Comparison of ENCODE assay signal across 8 mouse cellular contexts in the genomic region with DNA sequence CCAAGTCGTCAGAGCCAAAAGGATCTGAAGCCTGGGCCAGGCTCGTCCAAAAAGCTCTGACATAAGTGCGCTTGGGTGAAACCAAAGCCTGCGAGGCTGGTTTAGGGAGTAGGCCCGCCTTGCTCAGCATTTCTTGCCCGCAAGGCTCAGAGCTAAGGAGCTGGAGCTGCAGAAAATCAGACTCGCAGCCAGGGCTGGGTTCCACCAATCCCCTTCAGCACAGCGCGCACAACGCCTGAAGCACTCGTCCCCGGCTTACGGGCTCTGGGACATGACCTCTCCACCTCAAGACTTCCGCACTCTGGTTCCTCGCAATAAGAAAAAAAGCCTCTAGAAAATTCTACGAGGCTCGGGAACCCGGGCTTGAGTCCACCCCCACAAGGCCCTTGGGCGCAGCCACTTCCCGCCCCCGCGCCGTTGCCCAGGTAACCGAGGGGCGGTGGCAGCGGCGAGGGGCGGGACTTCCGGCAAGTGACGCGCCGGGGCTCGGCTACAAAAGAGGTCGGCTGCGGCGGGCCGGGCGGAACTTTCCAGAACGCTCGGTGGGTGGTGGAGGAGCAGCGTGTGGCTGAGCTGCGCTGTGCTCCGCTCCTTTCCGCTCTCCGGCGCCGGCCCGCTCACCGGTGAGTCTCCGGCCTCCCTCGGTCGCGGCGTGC. TPM values are rescaled to one million over a fixed set of nuclear protein-coding genes. Genes with fewer than 3 reads are reported as not detected.
DNase-seq lines count a peak whose midpoint lies in the region; ATAC-seq and TF ChIP-seq lines count a peak whose summit lies in the region.

A gene (plus strand): TSS at position 140 of the 656 bp plus-strand sequence.

- TF ChIP-seq CTCF in ES-Bruce4 (IDR thresholded peaks at IDR 0.05; ENCODE audit: low read depth, low read length), result no peak
- TF ChIP-seq CTCF in liver, postnatal 0 days (IDR thresholded peaks at IDR 0.05; ENCODE audit: low read depth), result no peak

- 0 out of 2 replicates have a peak, but pooled peaks have one; percentile 3 for TF ChIP-seq EP300 in ES-Bruce4 (IDR thresholded peaks at IDR 0.05; ENCODE audit: insufficient read depth, low read depth, low read length)
- TF ChIP-seq EP300 in liver, postnatal 0 days (IDR thresholded peaks at IDR 0.05; ENCODE audit: low read depth), result no peak

- no peaks in the 10 kb centered on the region for H3K9me3 ChIP-seq in ES-Bruce4 (replicated peaks; ENCODE audit: control insufficient read depth, insufficient read depth, low read length, poor library complexity, severe bottlenecking)
- H3K9me3 ChIP-seq in forebrain, embryonic 13.5 days (replicated peaks), result no peaks in the 10 kb centered on the region
- no peaks in the 10 kb centered on the region for H3K9me3 ChIP-seq in liver, postnatal 0 days (ENCODE audit: low read length)
- no peaks in the 10 kb centered on the region for H3K9me3 ChIP-seq in neural tube, embryonic 14.5 days (ENCODE audit: control insufficient read depth, low read length)

- intact Hi-C loops in heart, postnatal 10 days (cut with DNase I), result loop anchor here (1.0 kb wide), 1 partner anchor 18 kb away; no protein-coding TSS in a partner anchor

- H3K4me2 ChIP-seq in forebrain, embryonic 13.5 days, result peak within 1 kb of the TSS; percentile 79
- H3K4me2 ChIP-seq in liver, postnatal 0 days (ENCODE audit: low read depth, low read length), result peak within 1 kb of the TSS; percentile 72
- peak within 1 kb of the TSS; percentile 81 for H3K4me2 ChIP-seq in neural tube, embryonic 14.5 days (ENCODE audit: low read depth, low read length)

- peak; percentile 42 for TF ChIP-seq POLR2A in ES-Bruce4 (IDR thresholded peaks at IDR 0.05; ENCODE audit: insufficient read depth, low read length)

- ATAC-seq in cerebellum, adult (ENCODE audit: insufficient number of reproducible peaks, low FRiP score, low TSS enrichment), result peak; percentile 91
- ATAC-seq in forebrain, embryonic 13.5 days, result peak; percentile 94
- peak; percentile 89 for ATAC-seq in liver, postnatal 0 days
- ATAC-seq in neural tube, embryonic 14.5 days (ENCODE audit: low read depth), result peak; percentile 93

- DNase-seq in heart, postnatal 10 days, result peak; percentile 98
- peak; percentile 89 for DNase-seq in large intestine, adult 2 months (ENCODE audit: low read depth, low spot score)
- peak; percentile 98 for DNase-seq in liver, postnatal 0 days
- DNase-seq in testis, postnatal 10 days (ENCODE audit: low spot score), result peak; percentile 100

- WGBS in forebrain, embryonic 13.5 days, result under 1% methylated on average over 47 of the region's 54 CpGs
- WGBS in large intestine, adult 2 months, result under 1% methylated on average over 54 of the region's 54 CpGs
- WGBS in liver, postnatal 0 days (ENCODE audit: insufficient replicate concordance), result under 1% methylated on average over 52 of the region's 54 CpGs
- WGBS in neural tube, embryonic 14.5 days, result under 1% methylated on average over 43 of the region's 54 CpGs

- peak within 1 kb of the TSS; percentile 99 for H3K4me3 ChIP-seq in ES-Bruce4 (ENCODE audit: low read depth, low read length)
- peak within 1 kb of the TSS; percentile 87 for H3K4me3 ChIP-seq in forebrain, embryonic 13.5 days
- peak within 1 kb of the TSS; percentile 81 for H3K4me3 ChIP-seq in liver, postnatal 0 days (ENCODE audit: low read depth, low read length)
- H3K4me3 ChIP-seq in neural tube, embryonic 14.5 days (ENCODE audit: low read depth, low read length), result peak within 1 kb of the TSS; percentile 75

- peak within 1 kb of the TSS; percentile 93 for H3K27ac ChIP-seq in ES-Bruce4 (ENCODE audit: insufficient read depth, low read length)
- peak within 1 kb of the TSS; percentile 100 for H3K27ac ChIP-seq in forebrain, embryonic 13.5 days
- peak within 1 kb of the TSS; percentile 97 for H3K27ac ChIP-seq in liver, postnatal 0 days (ENCODE audit: low read depth)
- H3K27ac ChIP-seq in neural tube, embryonic 14.5 days (ENCODE audit: low read depth, low read length), result peak within 1 kb of the TSS; percentile 99

- peaks cover 32% of the 10 kb centered on the region for H3K36me3 ChIP-seq in ES-Bruce4 (ENCODE audit: control insufficient read depth, insufficient read depth, low read length, poor library complexity, severe bottlenecking)
- peaks cover 30% of the 10 kb centered on the region for H3K36me3 ChIP-seq in forebrain, embryonic 13.5 days (ENCODE audit: poor library complexity, severe bottlenecking)
- H3K36me3 ChIP-seq in liver, postnatal 0 days (replicated peaks; ENCODE audit: insufficient read depth, low read length), result peaks cover 7% of the 10 kb centered on the region
- peaks cover 24% of the 10 kb centered on the region for H3K36me3 ChIP-seq in neural tube, embryonic 14.5 days (ENCODE audit: control insufficient read depth, insufficient read depth, low read length)

- H3K4me1 ChIP-seq in ES-Bruce4 (ENCODE audit: control insufficient read depth, insufficient read depth, low read length), result no peaks in the 10 kb centered on the region
- peaks cover 45% of the 10 kb centered on the region for H3K4me1 ChIP-seq in forebrain, embryonic 13.5 days
- peaks cover 24% of the 10 kb centered on the region for H3K4me1 ChIP-seq in liver, postnatal 0 days (ENCODE audit: insufficient read depth)
- peaks cover 37% of the 10 kb centered on the region for H3K4me1 ChIP-seq in neural tube, embryonic 14.5 days (ENCODE audit: control insufficient read depth, insufficient read depth, low read length)

- H3K9ac ChIP-seq in ES-Bruce4 (ENCODE audit: low read depth, poor library complexity, severe bottlenecking), result peak within 1 kb of the TSS; percentile 87
- H3K9ac ChIP-seq in forebrain, embryonic 13.5 days, result peak within 1 kb of the TSS; percentile 98
- peak within 1 kb of the TSS; percentile 97 for H3K9ac ChIP-seq in liver, postnatal 0 days (replicated peaks)
- H3K9ac ChIP-seq in neural tube, embryonic 14.5 days (replicated peaks; ENCODE audit: low read depth, low read length), result peak within 1 kb of the TSS; percentile 97

- no peaks in the 10 kb centered on the region for H3K27me3 ChIP-seq in ES-Bruce4 (ENCODE audit: control insufficient read depth, insufficient read depth, low read length, poor library complexity, severe bottlenecking)
- no peaks in the 10 kb centered on the region for H3K27me3 ChIP-seq in forebrain, embryonic 13.5 days
- no peaks in the 10 kb centered on the region for H3K27me3 ChIP-seq in liver, postnatal 0 days (ENCODE audit: insufficient read depth, low read length)
- no peaks in the 10 kb centered on the region for H3K27me3 ChIP-seq in neural tube, embryonic 14.5 days (ENCODE audit: control insufficient read depth, insufficient read depth, low read length)

RNA-seq across cellular contexts. Expression of the gene that starts here (rescaled TPM):
- 358 and 376 TPM in 2 replicates for polyA plus RNA-seq in ES-Bruce4 (2011; ENCODE audit: insufficient read depth, insufficient read length, low read depth, missing spikeins)
- polyA plus RNA-seq in forebrain, embryonic 13.5 days (2015; fragmentation: Nextera tagmentation; extraction: Ambion mirVana), result 726 and 745 TPM in 2 replicates
- 100 to 1,000 TPM in 1 of 2 experiments, 10 to 100 TPM in 1; 95.0 to 120 TPM for total RNA-seq in heart, postnatal 10 days (2021)
- 9.2 and 11.4 TPM in 2 replicates for polyA plus RNA-seq in large intestine, adult 2 months (2012; rRNA removed)
- polyA plus RNA-seq in liver, postnatal 0 days (2015; fragmentation: Nextera tagmentation; extraction: Ambion mirVana), result 180 and 183 TPM in 2 replicates
- 653 and 702 TPM in 2 replicates for polyA plus RNA-seq in neural tube, embryonic 14.5 days (2014; fragmentation: Nextera tagmentation; extraction: Ambion mirVana)

Comparison
In these comparisons a context has a peak if more than half of its experiments do, and no peak if none do; other contexts are left out.
1. Peak in every context shown above with its lines: DNase-seq, ATAC-seq, H3K4me3 ChIP-seq and H3K27ac ChIP-seq.
2. RNA of the gene that starts here (polyA plus RNA-seq): 726 to 745 TPM in forebrain, embryonic 13.5 days, 653 to 702 TPM in neural tube, embryonic 14.5 days, 358 to 376 TPM in ES-Bruce4 and 180 to 183 TPM in liver, postnatal 0 days; 9.2 to 11.4 TPM in large intestine, adult 2 months; every median in the first group is over 10 times any median in the second.